Mouse (Mus musculus) layer of hippocampus, adult 2 months (tissue): Measurements from ENCODE around the gene Igsf9b. TPM values are rescaled to one million over a fixed set of nuclear protein-coding genes. Genes with fewer than 3 reads are reported as not detected.

Source experiments
- DNase-seq, 2 experiments: peaks; one replicate each; pipeline ENCODE4 v3.0.0; 2022; ENCODE audit warnings: low spot score in 2 of 2
- H3K27ac ChIP-seq: fragments of 200-600 bp; 2 replicates; pipeline ENCODE4 v1.8.1; 2022
- H3K4me3 ChIP-seq: fragments of 200-600 bp; 2 replicates; pipeline ENCODE4 v1.8.1; 2022; ENCODE audit warnings: mild to moderate bottlenecking
- CTCF ChIP-seq: fragments of 200-600 bp; conservative IDR thresholded peaks from 2 replicates; pipeline ENCODE4 v1.8.1; 2022; ENCODE audit warnings: antibody characterized with exemption, mild to moderate bottlenecking, moderate library complexity
- total RNA-seq, 2 experiments: library from RNA; stranded (reverse); gene quantifications; 2 replicates each; pipeline ENCODE4 v1.2.3; 2021

The Igsf9b gene
- total RNA-seq, 2 experiments from 2014 or later, result 21.7 to 23.3 TPM

DNA sequence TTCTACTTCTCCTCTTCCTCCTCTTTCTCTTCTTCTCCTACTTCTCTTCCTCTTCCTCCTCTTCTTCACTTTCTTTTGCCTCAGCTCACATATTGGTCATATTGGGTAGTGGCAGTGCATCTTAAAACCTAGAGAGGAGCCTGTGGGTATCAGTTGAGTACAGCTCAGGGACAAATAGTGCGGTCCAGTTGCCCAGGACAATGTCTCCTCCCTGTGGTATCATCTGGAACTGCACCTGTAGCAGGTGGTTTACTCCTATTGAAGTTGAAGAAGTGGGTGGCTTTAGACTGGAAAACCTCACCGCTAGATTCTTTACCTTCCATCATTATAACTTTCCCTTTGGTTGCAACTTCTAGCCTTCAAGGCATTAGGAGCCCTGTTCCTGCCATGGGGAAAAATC is 26.9 kb downstream of the Igsf9b start:
- Histone ChIP-seq H3K4me3 (no peak overlapping the region), H3K27ac (no peak overlapping the region)
- DNase-seq, result peak; percentile 73 to 76
- peak; percentile 95 for TF ChIP-seq CTCF

- H3K27ac ChIP-seq, result no peak overlapping the region
- no peak for TF ChIP-seq CTCF
- no peak overlapping the region for H3K4me3 ChIP-seq
- DNase-seq, result no peak
Measured at GRCm38 (mm10) chr9:27327558-27327957, 28.6 kb downstream of the Igsf9b start.

DNA sequence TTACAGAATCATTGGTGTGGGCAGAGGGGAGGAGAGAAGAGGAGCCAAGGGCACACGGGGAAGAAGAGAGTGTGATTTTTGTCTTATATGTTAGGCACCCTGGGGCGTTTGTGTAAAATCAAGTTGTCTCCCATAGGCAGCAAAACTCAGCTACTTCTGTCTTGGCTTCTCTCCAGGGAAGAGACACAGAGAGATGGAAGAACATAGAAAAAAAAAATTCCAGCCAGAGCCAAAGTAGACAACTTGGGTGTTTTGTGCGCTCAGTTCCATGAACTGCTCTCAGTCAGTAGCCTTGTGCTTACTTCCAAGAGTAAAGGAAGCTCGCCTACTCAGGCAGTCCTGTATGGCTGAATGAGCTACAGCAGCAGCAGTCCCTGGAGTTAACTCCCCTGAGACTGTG is 31.4 kb downstream of the Igsf9b start:
- no peak for TF ChIP-seq CTCF
- no peak for DNase-seq
- Histone ChIP-seq H3K27ac (no peak overlapping the region), H3K4me3 (no peak overlapping the region)

- TF ChIP-seq CTCF, result no peak
- Histone ChIP-seq H3K4me3 (no peak overlapping the region), H3K27ac (no peak overlapping the region)
- DNase-seq, result no peak
Measured at GRCm38 (mm10) chr9:27331538-27331937, 32.5 kb downstream of the Igsf9b start.

GRCm38 (mm10) chr9:27334895-27335294 is 35.9 kb downstream of the Igsf9b start:
- H3K4me3 ChIP-seq, result no peak overlapping the region
- H3K27ac ChIP-seq, result no peak overlapping the region
- no peak for DNase-seq
- TF ChIP-seq CTCF, result no peak

DNA sequence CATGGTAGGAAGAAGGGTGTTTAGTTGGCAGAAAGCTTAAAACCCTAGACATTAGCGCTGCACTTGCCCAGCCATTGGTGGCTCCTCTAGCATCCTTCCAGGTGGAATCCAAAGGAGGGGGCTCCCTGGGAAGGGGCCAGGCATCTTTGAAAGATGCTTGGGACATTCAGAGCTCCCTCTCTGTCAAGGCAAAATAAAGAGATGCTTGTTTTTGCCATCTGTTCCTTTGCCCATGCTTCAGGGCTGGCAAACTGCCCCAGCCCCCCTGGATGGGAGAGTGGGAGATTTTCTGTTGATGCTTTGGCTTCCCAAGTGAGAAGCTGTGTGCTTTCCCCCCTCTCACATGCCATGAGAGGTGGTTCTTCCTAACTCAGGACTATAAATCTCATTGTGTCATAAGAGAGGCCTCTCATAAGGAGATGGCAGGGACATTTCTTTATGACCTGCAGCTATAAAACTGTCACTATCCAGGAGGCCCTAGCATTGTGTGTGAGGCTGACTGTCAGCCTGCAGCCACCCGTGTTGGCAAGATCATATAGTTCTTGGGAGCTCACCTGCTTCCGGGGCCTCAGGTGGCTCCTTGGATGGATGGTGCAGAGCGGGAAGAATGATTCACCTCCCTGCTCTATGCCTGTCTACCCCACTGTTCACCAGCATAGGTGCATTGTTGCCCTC is 38.1 kb downstream of the Igsf9b start:
- DNase-seq, result peak in 1 of 2 experiments; percentile 52
- Histone ChIP-seq H3K4me3 (no peak overlapping the region), H3K27ac (no peak overlapping the region)
- TF ChIP-seq CTCF, result no peak

DNA sequence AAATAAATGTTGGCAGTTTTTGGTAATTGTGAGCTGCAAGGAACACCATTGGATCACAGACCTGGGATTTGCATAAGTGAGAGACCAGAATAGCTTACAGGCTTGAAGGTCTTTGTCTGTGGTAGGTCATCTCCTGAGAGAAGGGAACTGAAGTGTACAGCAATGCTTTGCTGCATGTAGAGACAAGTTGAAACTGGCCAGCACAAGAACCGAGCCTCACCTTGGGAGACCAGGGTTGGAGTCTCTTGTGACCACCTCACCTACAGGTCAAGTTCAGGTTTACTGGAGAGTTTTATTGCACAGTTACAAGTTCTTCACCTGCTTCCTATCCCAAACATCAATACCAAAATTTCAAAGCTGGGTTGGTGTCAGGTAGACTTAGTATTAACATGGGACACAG is 40.2 kb downstream of the Igsf9b start:
- no peak for DNase-seq
- Histone ChIP-seq H3K4me3 (no peak overlapping the region), H3K27ac (no peak overlapping the region)
- TF ChIP-seq CTCF, result no peak

DNA sequence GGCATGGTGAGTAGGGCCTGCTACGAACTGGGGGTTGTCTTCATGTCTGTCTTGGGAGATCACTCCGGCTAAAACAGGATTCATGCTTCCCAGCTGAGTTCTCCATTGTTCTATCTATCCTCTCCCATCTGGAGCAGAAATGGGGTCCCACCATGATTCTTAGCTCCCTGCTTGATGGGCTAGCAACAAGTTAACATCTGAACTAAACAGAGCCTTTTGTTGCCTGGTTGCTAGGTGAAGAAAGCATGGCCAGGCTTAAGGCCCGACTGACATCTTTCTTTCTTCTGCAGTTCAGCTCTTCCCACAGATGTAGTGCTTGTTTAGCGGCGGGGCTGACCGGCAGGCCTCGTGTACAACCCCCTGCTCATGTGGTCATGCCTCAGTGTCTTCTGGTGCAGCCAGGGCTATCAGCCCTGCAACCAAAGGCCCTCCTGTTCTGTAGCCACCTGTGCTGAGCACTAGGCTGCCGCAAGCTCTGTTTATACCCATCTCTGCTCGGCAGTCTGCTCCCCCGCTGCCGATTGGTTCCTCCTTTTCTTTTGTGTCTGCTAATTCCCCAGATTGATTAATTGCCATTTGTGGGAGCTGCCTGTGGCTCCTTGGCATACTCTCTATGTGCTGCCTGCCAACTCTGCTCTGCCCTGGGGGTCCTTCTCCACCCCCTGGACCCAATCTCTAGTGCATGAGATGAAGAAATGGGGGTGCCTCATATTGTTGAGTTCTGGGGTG is 47.7 kb downstream of the Igsf9b start:
- H3K4me3 ChIP-seq, result no peak overlapping the region
- TF ChIP-seq CTCF, result no peak
- DNase-seq, result no peak
- no peak overlapping the region for H3K27ac ChIP-seq

- DNase-seq, result no peak
- Histone ChIP-seq H3K27ac (no peak overlapping the region), H3K4me3 (no peak overlapping the region)
- no peak for TF ChIP-seq CTCF
Measured at GRCm38 (mm10) chr9:27353082-27353481, 54.1 kb downstream of the Igsf9b start.

- no peak overlapping the region for H3K27ac ChIP-seq
- no peak overlapping the region for H3K4me3 ChIP-seq
- no peak for DNase-seq
- TF ChIP-seq CTCF, result no peak
Measured at GRCm38 (mm10) chr9:27357893-27358292, 58.9 kb downstream of the Igsf9b start.

GRCm38 (mm10) chr9:27367231-27367630 is 68.2 kb downstream of the Igsf9b start:
- no peak overlapping the region for H3K4me3 ChIP-seq
- no peak for TF ChIP-seq CTCF
- DNase-seq, result no peak
- no peak overlapping the region for H3K27ac ChIP-seq

DNA sequence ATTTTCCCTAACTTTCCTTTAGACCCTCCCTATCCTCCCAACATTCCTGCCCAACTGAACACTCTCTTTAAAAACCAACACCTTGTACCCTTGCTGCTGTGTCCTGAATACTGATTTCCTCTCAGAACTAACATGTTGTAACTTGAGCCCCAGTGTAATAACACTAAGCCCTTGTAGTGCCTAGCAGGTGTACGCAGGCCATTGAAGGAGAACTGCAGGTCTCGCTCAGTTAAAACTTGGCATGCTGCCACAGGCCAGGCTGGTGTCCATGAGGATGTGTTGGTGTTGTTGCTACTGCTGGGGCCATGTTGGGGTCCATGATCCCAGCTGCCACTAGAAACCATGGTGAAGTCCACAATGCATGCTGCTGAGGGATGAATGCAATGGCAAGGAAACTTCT is 70.1 kb downstream of the Igsf9b start:
- DNase-seq, result no peak
- H3K4me3 ChIP-seq, result no peak overlapping the region
- H3K27ac ChIP-seq, result no peak overlapping the region
- TF ChIP-seq CTCF, result no peak

DNA sequence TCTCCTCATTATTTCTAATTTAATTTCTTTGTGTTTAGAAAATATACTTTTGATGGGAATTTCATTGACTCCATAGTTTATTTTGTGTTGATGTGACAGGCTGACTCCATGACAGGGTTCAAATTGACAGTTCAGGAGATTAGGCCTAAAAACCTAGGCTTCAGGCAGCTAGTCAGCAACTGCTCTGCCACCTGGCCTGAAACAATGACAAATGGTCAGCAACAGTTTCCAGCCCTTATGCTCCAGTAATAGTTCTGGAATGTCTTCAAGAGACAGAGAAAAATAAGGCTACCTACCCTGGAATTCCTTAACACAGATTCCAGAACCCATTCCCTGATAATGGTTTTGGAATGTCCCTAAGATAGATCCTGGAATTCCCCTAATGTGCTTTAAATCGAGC is 76.7 kb downstream of the Igsf9b start:
- H3K4me3 ChIP-seq, result no peak overlapping the region
- H3K27ac ChIP-seq, result no peak overlapping the region
- TF ChIP-seq CTCF, result no peak
- no peak for DNase-seq

DNA sequence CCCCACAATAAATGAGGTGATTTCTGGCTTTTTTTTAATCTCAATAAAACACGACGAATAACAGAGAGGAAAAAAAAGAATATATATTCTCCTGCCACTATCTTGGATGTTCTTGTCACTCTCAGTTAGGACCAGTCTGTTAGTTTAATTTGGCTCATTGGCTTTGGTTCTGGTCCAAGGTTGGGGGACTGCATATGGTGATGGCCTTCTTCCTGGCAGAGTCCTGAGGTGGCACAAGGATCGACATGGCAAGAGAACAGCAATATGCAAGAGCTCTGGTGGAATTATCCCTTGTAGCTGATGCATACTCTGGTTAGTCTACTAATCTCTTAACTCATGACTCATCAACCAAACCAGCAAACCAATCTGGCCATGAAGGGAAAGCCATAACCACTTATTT is 87.9 kb downstream of the Igsf9b start:
- Histone ChIP-seq H3K4me3 (no peak overlapping the region), H3K27ac (no peak overlapping the region)
- DNase-seq, result no peak
- no peak for TF ChIP-seq CTCF
